Mouse (Mus musculus) Patski (cell line): ENCODE data around the gene Selenom. TPM values are rescaled to one million over a fixed set of nuclear protein-coding genes. Genes with fewer than 3 reads are reported as not detected.

Experiments used
- ATAC-seq: fragments of 100-300 bp; one replicate; pipeline ENCODE4 v1.8.0; 2021
- CTCF ChIA-PET: fragments of 350-600 bp; sonication (Branson Sonifier 250); formaldehyde crosslinking; loops from one replicate; lab custom pipeline; 2022; ENCODE audit warnings: inconsistent platforms; lab: Charles Lee
- POLR2A ChIA-PET: fragments of 350-600 bp; sonication (Branson Sonifier 250); formaldehyde crosslinking; loops from one replicate; lab custom pipeline; 2022; ENCODE audit warnings: antibody characterized with exemption, inconsistent platforms; lab: Charles Lee
- DNase-seq: peaks from one replicate; pipeline ENCODE4 v3.0.0-alpha.2; 2011; ENCODE audit warnings: low read depth, low spot score
- H3K27me3 ChIP-seq: fragments of 371-371 bp; one replicate; pipeline ENCODE4 v1.5.1; 2021
- CTCF ChIP-seq: fragments of 100-300 bp; IDR thresholded peaks from one replicate; pipeline ENCODE4 v1.5.1; 2021
- in situ Hi-C: fragments of 300-500 bp; cut with MboI; formaldehyde crosslinking; loops from 3 replicates; pipeline ENCODE4 v1.11.1; 2018; ENCODE audit warnings: low pct_unique_long_range_greater_than_20kb, mixed read lengths
- polyA plus RNA-seq: library from polyadenylated mRNA; unstranded; gene quantifications from one replicate; pipeline ENCODE4 v1.2.3, GENCODE M21; 2021

Selenom gene
- polyA plus RNA-seq, 1 experiment from 2014 or later = 65.1 TPM

DNA sequence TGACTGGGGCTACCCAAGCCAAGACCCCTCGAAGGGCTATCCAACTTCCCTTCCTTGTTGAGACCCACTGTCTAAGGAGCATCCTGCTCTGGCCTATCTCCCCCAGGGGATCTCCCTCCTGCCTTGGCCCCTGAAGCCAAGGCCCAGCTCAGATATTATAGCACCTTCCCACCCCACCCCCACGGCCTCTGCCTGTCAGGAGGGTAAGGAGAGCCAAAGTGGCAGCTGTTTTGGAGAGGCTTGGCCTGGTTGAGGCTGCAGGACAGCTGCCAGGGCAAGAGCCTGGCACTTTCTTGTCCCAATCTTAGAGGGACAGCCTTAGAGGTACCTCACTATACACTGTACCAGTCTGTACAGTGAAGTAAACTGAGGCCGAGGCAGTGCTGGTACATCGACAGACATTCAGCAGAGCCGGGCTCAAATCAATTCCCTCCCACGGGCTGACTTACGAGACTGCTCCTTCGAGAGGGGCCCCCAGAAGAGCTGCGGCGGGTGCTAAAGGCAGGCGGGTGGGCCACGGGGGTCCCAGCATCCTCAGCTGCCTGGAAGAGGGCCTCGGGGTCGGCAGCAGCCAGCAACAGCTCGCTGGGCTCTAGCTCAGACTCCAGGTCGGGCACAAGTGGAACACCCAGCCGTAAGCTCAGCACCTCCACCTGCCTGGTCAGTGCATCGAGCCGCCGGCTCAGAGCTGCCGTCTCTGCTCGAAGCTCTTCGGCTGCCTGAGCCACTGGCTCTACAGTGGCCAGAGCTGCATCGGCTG is 12.7 kb downstream of the Selenom start:
- H3K27me3 ChIP-seq = no peaks in the 10 kb centered on the region
- ChIA-PET POLR2A (interaction anchor here (1.2 to 2.3 kb wide), 4 partner anchors 7 to 12 kb away, joined by 3 to 9 read pairs (median 6); partner anchors contain the start of gene Selenom), CTCF (interaction anchor here (1.6 to 2.6 kb wide), 2 partner anchors 8 to 13 kb away, joined by 6 to 13 read pairs; partner anchors contain the start of gene Selenom)
- in situ Hi-C loops = loop anchor here (5.0 kb wide), 1 partner anchor 150 kb away; no protein-coding TSS in a partner anchor
- ATAC-seq = no peak
- no peak for DNase-seq
- no peak for TF ChIP-seq CTCF

DNA sequence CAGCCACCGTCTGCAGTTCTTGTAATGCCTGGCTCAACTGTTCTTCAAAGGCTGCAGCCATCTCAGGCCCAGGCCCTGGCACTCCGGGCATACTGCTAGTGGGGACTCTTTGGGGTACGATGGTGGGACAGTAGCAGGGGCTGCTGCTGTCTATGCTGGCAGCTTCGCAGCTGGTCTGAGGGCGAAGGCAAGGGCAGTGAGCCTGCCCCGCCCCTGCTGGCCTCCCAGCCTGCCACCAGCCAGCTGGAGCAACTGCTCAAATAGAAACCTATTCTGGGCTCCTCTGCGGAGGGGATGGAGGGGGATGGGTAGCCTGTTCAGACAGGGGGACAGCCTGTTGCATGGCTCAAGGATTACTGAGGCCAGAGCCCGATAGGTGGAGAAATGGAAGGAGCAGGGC is 13.3 kb downstream of the Selenom start:
- DNase-seq (no peak), ATAC-seq (no peak)
- POLR2A ChIA-PET = interaction anchor here (1.2 to 2.2 kb wide), 2 partner anchors 8 to 10 kb away, joined by 3 to 9 read pairs; no protein-coding TSS in a partner anchor
- CTCF ChIA-PET = interaction anchor here (2.6 kb wide), 1 partner anchor 13 kb away, joined by 6 read pairs; the partner anchor contains the start of gene Selenom
- no peak for TF ChIP-seq CTCF
- H3K27me3 ChIP-seq = no peaks in the 10 kb centered on the region
- in situ Hi-C loops = loop anchor here (5.0 kb wide), 1 partner anchor 150 kb away; no protein-coding TSS in a partner anchor

DNA sequence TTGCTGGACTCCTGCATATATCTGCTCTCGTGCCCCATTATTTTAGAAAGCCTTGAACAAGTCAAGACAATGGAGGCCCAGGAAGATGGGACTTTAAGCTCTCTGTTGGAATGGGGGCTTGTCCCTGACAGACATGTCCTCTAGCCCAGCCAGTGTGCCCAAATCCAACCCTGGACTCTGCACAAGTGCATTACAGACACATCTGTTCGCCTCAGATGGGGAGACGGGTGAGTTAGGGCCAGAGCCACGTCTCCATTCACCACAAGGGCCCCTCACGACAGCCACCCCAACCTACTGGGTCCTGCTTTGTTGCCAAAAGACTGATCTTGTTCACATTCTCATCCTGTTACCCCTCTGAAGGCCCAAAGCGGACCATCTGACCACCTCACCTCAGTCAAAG is 13.7 kb downstream of the Selenom start:
- in situ Hi-C loops = loop anchor here (5.0 kb wide), 1 partner anchor 149 kb away; no protein-coding TSS in a partner anchor
- DNase-seq (no peak), ATAC-seq (no peak)
- no peak for TF ChIP-seq CTCF
- H3K27me3 ChIP-seq = no peaks in the 10 kb centered on the region
- CTCF ChIA-PET = interaction anchor here (2.6 kb wide), 1 partner anchor 14 kb away, joined by 6 read pairs; the partner anchor contains the start of gene Selenom
- POLR2A ChIA-PET = interaction anchor here (1.2 to 2.2 kb wide), 2 partner anchors 8 to 10 kb away, joined by 3 to 9 read pairs; no protein-coding TSS in a partner anchor

DNA sequence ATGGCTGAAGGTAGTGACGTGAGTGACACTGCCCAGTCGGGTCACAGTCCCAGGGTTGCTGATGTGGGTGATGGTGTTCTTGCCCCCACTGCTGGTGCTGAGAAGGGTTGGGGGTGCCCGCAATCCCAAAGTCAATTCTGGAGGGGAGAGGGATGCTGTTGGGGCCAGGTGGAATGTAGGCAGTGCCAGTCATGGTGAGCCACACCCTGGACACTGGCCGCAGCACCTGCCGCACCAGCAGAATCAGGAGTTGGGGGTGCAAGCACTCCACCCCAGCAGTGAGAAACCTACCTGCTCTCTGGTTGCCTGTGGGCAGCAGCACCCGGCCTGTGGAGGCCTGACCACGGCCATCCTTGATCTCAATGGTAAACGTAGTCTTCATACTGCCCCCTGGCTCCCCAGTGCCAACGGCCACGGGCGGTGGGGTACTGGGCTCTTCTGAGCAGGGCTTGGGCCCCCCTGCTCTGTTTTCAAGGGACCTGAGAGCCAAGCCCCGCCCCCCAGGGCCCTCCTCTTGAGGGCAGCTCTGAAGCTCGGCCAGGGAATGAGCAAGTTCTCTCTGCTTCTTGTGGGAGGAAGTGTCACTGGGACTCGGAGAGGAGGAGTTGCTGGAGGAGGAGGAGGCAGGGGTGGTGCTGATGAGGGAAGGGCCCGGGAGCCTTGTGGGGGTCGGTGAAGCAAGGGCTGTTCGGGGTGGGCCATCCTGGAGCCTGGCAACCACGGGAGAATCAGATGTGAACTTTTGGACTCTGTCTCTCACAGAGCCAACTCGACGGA is 15.2 kb downstream of the Selenom start:
- in situ Hi-C loops = loop anchor here (5.0 to 10.0 kb wide), 4 partner anchors 75 to 355 kb away; no protein-coding TSS in a partner anchor

DNA sequence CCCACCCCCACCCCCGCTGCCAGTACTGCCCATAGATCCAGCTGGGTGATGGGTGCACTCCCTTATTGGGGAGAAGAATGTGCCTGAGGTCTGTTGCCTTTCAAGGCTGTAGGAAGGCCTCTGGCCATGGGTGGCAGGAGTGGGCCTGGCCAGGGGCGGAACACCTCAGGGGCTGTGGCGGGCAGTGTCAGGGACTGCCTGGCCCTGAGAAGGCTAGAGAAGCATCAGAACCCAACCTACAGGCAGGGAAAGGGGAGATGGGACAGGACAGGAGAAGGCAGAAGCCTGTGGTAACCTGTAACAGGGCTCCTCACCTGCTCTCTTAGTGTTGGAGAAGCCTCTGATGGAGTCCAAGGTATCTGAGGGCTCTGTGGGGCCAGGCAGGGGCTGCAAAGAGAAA is 16.2 kb downstream of the Selenom start:
- in situ Hi-C loops = loop anchor here (5.0 to 10.0 kb wide), 3 partner anchors 74 to 354 kb away; no protein-coding TSS in a partner anchor
- CTCF ChIA-PET = no interaction called here
- ATAC-seq = no peak
- POLR2A ChIA-PET = no interaction called here
- DNase-seq = no peak
- no peaks in the 10 kb centered on the region for H3K27me3 ChIP-seq
- TF ChIP-seq CTCF = no peak

More for the DNA sequence above, 15.2 kb downstream of the Selenom start:
- H3K27me3 ChIP-seq = no peaks in the 10 kb centered on the region
- CTCF ChIA-PET = no interaction called here
- ATAC-seq (no peak), DNase-seq (no peak)
- no peak for TF ChIP-seq CTCF
- POLR2A ChIA-PET = no interaction called here

DNA sequence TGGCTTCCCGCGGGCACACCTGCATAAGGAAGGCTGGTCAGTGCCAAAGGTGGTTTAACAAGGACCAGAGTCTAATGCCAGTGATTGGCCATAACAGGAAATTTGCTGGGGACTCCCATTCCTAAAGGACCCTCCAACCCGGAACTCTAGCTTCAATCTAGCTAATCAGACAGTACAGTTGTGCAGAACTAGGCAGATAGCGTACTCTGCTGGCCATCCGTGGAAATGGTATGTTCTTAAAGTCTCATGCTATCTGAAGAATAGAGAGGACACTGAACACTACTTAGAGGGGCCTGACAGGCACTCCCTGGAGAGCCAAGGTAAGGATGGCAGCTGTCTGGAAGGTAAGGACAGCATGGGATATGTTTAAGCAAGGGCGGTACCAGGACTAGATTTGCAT is 17.1 kb downstream of the Selenom start:
- in situ Hi-C loops = loop anchor here (5.0 to 10.0 kb wide), 3 partner anchors 73 to 353 kb away; no protein-coding TSS in a partner anchor
- no peak for TF ChIP-seq CTCF
- POLR2A ChIA-PET = no interaction called here
- DNase-seq (no peak), ATAC-seq (no peak)
- CTCF ChIA-PET = interaction anchor here (0.9 kb wide), 1 partner anchor 9 kb away, joined by 3 read pairs; no protein-coding TSS in a partner anchor
- H3K27me3 ChIP-seq = no peaks in the 10 kb centered on the region

DNA sequence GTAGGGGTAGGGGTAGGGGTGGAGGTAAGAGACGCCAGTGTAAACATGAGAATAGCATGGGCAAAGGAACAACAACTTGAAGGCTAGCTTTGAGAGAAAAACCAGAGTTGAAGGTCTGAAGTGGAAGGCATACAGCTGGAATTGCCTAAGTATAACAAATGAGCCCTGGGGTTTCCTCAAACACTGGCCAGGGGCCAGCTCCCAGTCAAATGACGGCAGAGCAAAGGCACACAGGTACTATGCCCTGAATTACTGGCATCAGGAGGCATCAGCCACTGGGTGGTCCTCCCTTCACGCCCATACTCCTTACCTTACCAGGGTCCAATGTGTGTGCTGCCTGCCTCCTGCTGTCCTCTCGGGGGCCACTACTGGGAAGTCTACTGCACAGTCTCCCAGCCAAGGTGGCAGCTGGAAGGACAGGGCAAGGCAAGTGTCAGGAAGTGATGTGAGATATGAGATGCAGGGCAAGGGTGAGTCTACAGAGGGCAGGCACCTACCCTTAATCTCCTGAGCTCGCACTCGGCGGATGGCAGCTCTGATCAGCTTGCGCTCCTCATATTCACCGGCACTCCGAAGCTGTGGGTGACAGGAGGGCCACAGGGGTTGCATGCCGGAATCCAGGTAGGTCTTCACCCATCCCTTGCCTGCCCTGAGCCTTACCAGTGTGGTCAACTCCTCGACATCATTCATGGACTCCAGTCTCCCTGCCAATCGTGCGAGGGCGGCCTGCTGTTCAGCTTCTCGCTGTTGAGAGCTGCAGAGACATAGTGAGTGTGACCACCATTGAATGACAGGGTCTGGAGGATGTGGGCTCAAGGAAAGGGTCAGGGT is 17.8 kb downstream of the Selenom start:
- CTCF ChIA-PET = interaction anchor here (0.9 to 1.7 kb wide), 2 partner anchors 10 to 18 kb away, joined by 3 to 4 read pairs; partner anchors contain the start of gene Selenom
- no peak for ATAC-seq
- POLR2A ChIA-PET = interaction anchor here (5.2 kb wide), 1 partner anchor 117 kb away, joined by 23 read pairs; the partner anchor contains the start of gene Morc2a
- no peaks in the 10 kb centered on the region for H3K27me3 ChIP-seq
- in situ Hi-C loops = loop anchor here (5.0 to 10.0 kb wide), 3 partner anchors 72 to 352 kb away; no protein-coding TSS in a partner anchor
- DNase-seq = no peak
- no peak for TF ChIP-seq CTCF

DNA sequence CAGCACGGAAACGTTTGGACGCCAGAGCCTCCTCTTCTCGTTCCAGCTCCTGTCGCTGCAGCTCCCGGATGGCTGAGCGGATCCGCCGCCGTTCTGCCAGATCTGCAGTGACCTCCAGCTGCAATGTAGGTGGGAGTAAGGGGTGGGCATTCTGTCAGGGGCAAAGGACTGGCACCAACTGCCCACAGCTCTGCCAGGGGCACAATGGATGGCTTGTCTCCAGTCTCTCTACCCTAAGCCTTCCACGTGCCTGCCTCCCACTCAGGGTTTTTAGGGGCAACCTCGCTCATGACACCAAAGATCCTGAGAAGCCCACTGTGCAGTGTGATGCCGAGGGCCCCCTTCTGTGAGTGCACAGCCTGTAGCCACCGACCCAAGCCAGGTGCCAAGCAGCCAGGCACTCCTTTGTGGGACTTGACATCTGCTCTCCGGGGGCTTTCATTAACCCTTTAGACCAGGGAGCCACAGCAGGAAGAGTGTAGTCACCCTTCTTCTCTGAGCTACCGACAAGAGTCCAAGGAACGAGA is 19.0 kb downstream of the Selenom start:
- ChIA-PET POLR2A (interaction anchor here (5.2 kb wide), 1 partner anchor 116 kb away, joined by 23 read pairs; the partner anchor contains the start of gene Morc2a), CTCF (interaction anchor here (1.0 to 2.4 kb wide), 4 partner anchors 10 to 64 kb away, joined by 3 to 11 read pairs (median 4); partner anchors contain the start of gene Selenom)
- DNase-seq (no peak), ATAC-seq (no peak)
- no peaks in the 10 kb centered on the region for H3K27me3 ChIP-seq
- in situ Hi-C loops = loop anchor here (5.0 to 10.0 kb wide), 3 partner anchors 71 to 351 kb away; no protein-coding TSS in a partner anchor
- TF ChIP-seq CTCF = no peak
